In genomic region chr4:123422828-123423227, GRCm38 (mm10) we compare ENCODE assay signal across 9 mouse cellular contexts.
DNase-seq lines count a peak whose midpoint lies in the region; ATAC-seq and TF ChIP-seq lines count a peak whose summit lies in the region.
"Had no signal": no experiment of that assay in that cellular context is flagged by ENCODE, and none has a peak within 500 bp of the region (broad histone marks: within the 10 kb centered on the region; RNA-seq: fewer than 3 reads in every experiment).

No protein-coding gene starts in this region.

- no peaks in the 10 kb centered on the region for H3K4me1 ChIP-seq in embryonic facial prominence, embryonic 14.5 days (ENCODE audit: control insufficient read depth, insufficient read depth, low read length)
- peaks cover 4% of the 10 kb centered on the region; the same call in 1 of the 2 replicates for H3K4me1 ChIP-seq in embryonic facial prominence, embryonic 10.5 days
- peaks cover 47% of the 10 kb centered on the region for H3K4me1 ChIP-seq in G1E (ENCODE audit: insufficient read depth, low read depth, low read length)
- peaks cover 67% of the 10 kb centered on the region for H3K4me1 ChIP-seq in heart, embryonic 13.5 days
- H3K4me1 ChIP-seq in lung, embryonic 14.5 days (ENCODE audit: insufficient read depth) = no peaks in the 10 kb centered on the region
- H3K4me1 ChIP-seq in forebrain, embryonic 16.5 days (replicated peaks; ENCODE audit: control insufficient read depth, insufficient read depth, low read length) = 0 out of 2 replicates have a peak, but pooled peaks cover 5% of the 10 kb centered on the region
- no peaks in the 10 kb centered on the region for H3K4me1 ChIP-seq in hindbrain, postnatal 0 days (ENCODE audit: insufficient read depth, low read length)

- no peaks in the 10 kb centered on the region for H3K27me3 ChIP-seq in embryonic facial prominence, embryonic 14.5 days (replicated peaks; ENCODE audit: control insufficient read depth, insufficient read depth, low read length)
- H3K27me3 ChIP-seq in embryonic facial prominence, embryonic 10.5 days (replicated peaks; ENCODE audit: low read depth, poor library complexity, severe bottlenecking) = no peaks in the 10 kb centered on the region
- H3K27me3 ChIP-seq in G1E (ENCODE audit: insufficient read depth, low read length) = no peaks in the 10 kb centered on the region
- no peaks in the 10 kb centered on the region for H3K27me3 ChIP-seq in heart, embryonic 13.5 days (replicated peaks)
- H3K27me3 ChIP-seq in lung, embryonic 14.5 days (ENCODE audit: insufficient read depth, low read length) = no peaks in the 10 kb centered on the region
- H3K27me3 ChIP-seq in forebrain, embryonic 16.5 days (replicated peaks; ENCODE audit: control insufficient read depth, insufficient read depth, low read length) = no peaks in the 10 kb centered on the region
- no peaks in the 10 kb centered on the region for H3K27me3 ChIP-seq in hindbrain, postnatal 0 days (ENCODE audit: insufficient read depth, low read length)
- H3K27me3 ChIP-seq: embryonic facial prominence, embryonic 15.5 days had no signal

- H3K27ac ChIP-seq in embryonic facial prominence, embryonic 14.5 days (replicated peaks; ENCODE audit: low read depth, low read length) = no peak overlapping the region; the same call in 1 of the 2 replicates
- no peak overlapping the region for H3K27ac ChIP-seq in embryonic facial prominence, embryonic 10.5 days (replicated peaks)
- peak overlapping the region; percentile 60 for H3K27ac ChIP-seq in heart, embryonic 13.5 days (replicated peaks)
- H3K27ac ChIP-seq in lung, embryonic 14.5 days (ENCODE audit: low read depth) = no peak overlapping the region
- H3K27ac ChIP-seq in forebrain, embryonic 16.5 days (ENCODE audit: low read length) = no peak overlapping the region
- H3K27ac ChIP-seq in hindbrain, postnatal 0 days = no peak overlapping the region
- H3K27ac ChIP-seq: embryonic facial prominence, embryonic 15.5 days had no signal

- peak; percentile 41; the same call in 1 of the 2 replicates for ATAC-seq in embryonic facial prominence, embryonic 14.5 days (ENCODE audit: low read depth)
- peak; percentile 88 for ATAC-seq in G1E (ENCODE audit: extremely low read depth, insufficient number of reproducible peaks, low FRiP score, poor library complexity, severe bottlenecking)
- ATAC-seq in heart, embryonic 13.5 days (ENCODE audit: extremely low read depth, insufficient number of reproducible peaks, low FRiP score, low TSS enrichment) = no peak
- peak; percentile 44; the same call in 1 of the 2 replicates for ATAC-seq in lung, embryonic 14.5 days (ENCODE audit: insufficient read depth)
- ATAC-seq in forebrain, embryonic 16.5 days = no peak
- no peak for ATAC-seq in hindbrain, postnatal 0 days

- no peak overlapping the region for H3K4me2 ChIP-seq in embryonic facial prominence, embryonic 14.5 days (ENCODE audit: low read depth, low read length)
- no peak overlapping the region for H3K4me2 ChIP-seq in heart, embryonic 13.5 days
- no peak overlapping the region for H3K4me2 ChIP-seq in lung, embryonic 14.5 days
- no peak overlapping the region for H3K4me2 ChIP-seq in forebrain, embryonic 16.5 days (ENCODE audit: low read length)
- no peak overlapping the region for H3K4me2 ChIP-seq in hindbrain, postnatal 0 days (ENCODE audit: low read depth, low read length)
- H3K4me2 ChIP-seq: embryonic facial prominence, embryonic 15.5 days had no signal

- peak; percentile 53 for DNase-seq in embryonic facial prominence, embryonic 14.5 days (ENCODE audit: low spot score)
- no peak for DNase-seq in embryonic facial prominence, embryonic 10.5 days (ENCODE audit: low spot score)
- peak; percentile 33 for DNase-seq in G1E (ENCODE audit: low spot score)
- DNase-seq in lung, embryonic 14.5 days = no peak
- no peak for DNase-seq in right cerebral cortex, postnatal 36 days (ENCODE audit: low spot score in 2 of 2)
- no peak for DNase-seq in hindbrain, postnatal 0 days (ENCODE audit: low spot score)

- H3K9ac ChIP-seq in embryonic facial prominence, embryonic 14.5 days (ENCODE audit: low read depth, low read length) = no peak overlapping the region
- no peak overlapping the region for H3K9ac ChIP-seq in heart, embryonic 13.5 days
- no peak overlapping the region for H3K9ac ChIP-seq in lung, embryonic 14.5 days
- H3K9ac ChIP-seq in forebrain, embryonic 16.5 days (replicated peaks; ENCODE audit: low read depth, low read length) = no peak overlapping the region
- no peak overlapping the region for H3K9ac ChIP-seq in hindbrain, postnatal 0 days (replicated peaks; ENCODE audit: low read length)
- H3K9ac ChIP-seq: embryonic facial prominence, embryonic 15.5 days had no signal

- WGBS in embryonic facial prominence, embryonic 14.5 days = 38% methylated on average over 6 of the region's 6 CpGs
- 53% methylated on average over 6 of the region's 6 CpGs for WGBS in embryonic facial prominence, embryonic 10.5 days
- WGBS in heart, embryonic 13.5 days = 24% methylated on average over 6 of the region's 6 CpGs
- WGBS in lung, embryonic 14.5 days = 33% methylated on average over 6 of the region's 6 CpGs
- 76% methylated on average over 6 of the region's 6 CpGs for WGBS in forebrain, embryonic 16.5 days
- WGBS in hindbrain, postnatal 0 days = 63% methylated on average over 6 of the region's 6 CpGs

- TF ChIP-seq CTCF in G1E (IDR thresholded peaks at IDR 0.05; ENCODE audit: low read depth, low read length) = no peak
- TF ChIP-seq CTCF in lung, embryonic 14.5 days (IDR thresholded peaks at IDR 0.05; ENCODE audit: low read depth) = no peak
- TF ChIP-seq CTCF in hindbrain, postnatal 0 days (IDR thresholded peaks at IDR 0.05; ENCODE audit: low read depth) = no peak

- no peaks in the 10 kb centered on the region for H3K9me3 ChIP-seq in embryonic facial prominence, embryonic 14.5 days (ENCODE audit: control insufficient read depth, low read length)
- H3K9me3 ChIP-seq in embryonic facial prominence, embryonic 10.5 days = no peaks in the 10 kb centered on the region
- H3K9me3 ChIP-seq in G1E (replicated peaks) = no peaks in the 10 kb centered on the region
- no peaks in the 10 kb centered on the region for H3K9me3 ChIP-seq in heart, embryonic 13.5 days
- no peaks in the 10 kb centered on the region for H3K9me3 ChIP-seq in lung, embryonic 14.5 days (ENCODE audit: low read depth, low read length)
- H3K9me3 ChIP-seq in forebrain, embryonic 16.5 days (ENCODE audit: control insufficient read depth, low read length) = no peaks in the 10 kb centered on the region
- H3K9me3 ChIP-seq in hindbrain, postnatal 0 days (ENCODE audit: low read length) = no peaks in the 10 kb centered on the region
- H3K9me3 ChIP-seq: embryonic facial prominence, embryonic 15.5 days had no signal

- no peak overlapping the region for H3K4me3 ChIP-seq in embryonic facial prominence, embryonic 14.5 days (ENCODE audit: low read depth, low read length)
- H3K4me3 ChIP-seq in embryonic facial prominence, embryonic 10.5 days = no peak overlapping the region
- H3K4me3 ChIP-seq in G1E (ENCODE audit: low read depth, low read length) = no peak overlapping the region
- no peak overlapping the region for H3K4me3 ChIP-seq in heart, embryonic 13.5 days
- H3K4me3 ChIP-seq in lung, embryonic 14.5 days (ENCODE audit: low read depth, low read length) = no peak overlapping the region
- H3K4me3 ChIP-seq in forebrain, embryonic 16.5 days (replicated peaks; ENCODE audit: low read length) = no peak overlapping the region
- H3K4me3 ChIP-seq in hindbrain, postnatal 0 days (ENCODE audit: low read length) = no peak overlapping the region
- H3K4me3 ChIP-seq: embryonic facial prominence, embryonic 15.5 days had no signal

- peaks cover 8% of the 10 kb centered on the region; the same call in 1 of the 2 replicates for H3K36me3 ChIP-seq in embryonic facial prominence, embryonic 14.5 days (ENCODE audit: control insufficient read depth, insufficient read depth, low read length)
- peaks cover 25% of the 10 kb centered on the region for H3K36me3 ChIP-seq in embryonic facial prominence, embryonic 10.5 days (replicated peaks)
- peaks cover 2% of the 10 kb centered on the region for H3K36me3 ChIP-seq in G1E (replicated peaks)
- peaks cover 11% of the 10 kb centered on the region; the same call in 1 of the 2 replicates for H3K36me3 ChIP-seq in heart, embryonic 13.5 days
- H3K36me3 ChIP-seq in lung, embryonic 14.5 days (ENCODE audit: insufficient read depth) = peaks cover 8% of the 10 kb centered on the region; the same call in 1 of the 2 replicates
- H3K36me3 ChIP-seq in forebrain, embryonic 16.5 days (ENCODE audit: control insufficient read depth, insufficient read depth) = no peaks in the 10 kb centered on the region
- no peaks in the 10 kb centered on the region for H3K36me3 ChIP-seq in hindbrain, postnatal 0 days (ENCODE audit: insufficient read depth, low read length)

Comparison
In these comparisons a context has a peak if more than half of its experiments do, and no peak if none do; other contexts are left out.
1. DNase-seq: peak in embryonic facial prominence, embryonic 14.5 days (single experiment) and G1E (single experiment); none in embryonic facial prominence, embryonic 10.5 days (single experiment), lung, embryonic 14.5 days (single experiment), right cerebral cortex, postnatal 36 days (0 of 2) and hindbrain, postnatal 0 days (single experiment).
2. ATAC-seq: peak in embryonic facial prominence, embryonic 14.5 days (single experiment), G1E (single experiment) and lung, embryonic 14.5 days (single experiment); none in heart, embryonic 13.5 days (single experiment), forebrain, embryonic 16.5 days (single experiment) and hindbrain, postnatal 0 days (single experiment).